Mouse (Mus musculus): ENCODE measurements around the gene Ssc4d. TPM values are rescaled to one million over a fixed set of nuclear protein-coding genes. Genes with fewer than 3 reads are reported as not detected.

The Ssc4d gene
- polyA plus RNA-seq, 1 experiment from 2014 or later, result 1.5 TPM

DNA sequence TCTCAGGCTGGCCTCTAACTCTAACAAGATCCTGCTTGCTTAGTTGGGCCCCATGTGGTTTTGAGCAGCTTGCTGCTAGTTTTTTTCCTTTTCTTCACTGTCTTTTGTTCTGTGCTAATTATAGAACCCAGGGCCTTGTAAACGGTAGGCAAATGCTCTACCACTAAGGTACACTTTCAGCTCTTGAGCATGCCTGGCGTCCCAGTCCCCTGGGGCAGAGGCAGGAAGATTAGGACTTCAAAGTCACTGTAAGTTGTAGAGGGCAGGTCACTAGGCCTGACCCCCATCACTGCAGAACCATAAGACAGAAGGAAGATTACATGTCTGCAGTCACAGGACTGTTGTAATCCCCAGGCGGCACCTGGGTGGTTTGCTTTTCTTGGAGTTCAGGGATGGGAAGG, 28.4 kb upstream of the Ssc4d start:
- Histone ChIP-seq H3K4me3 (ENCODE audit: low read depth, low read length) (no peak overlapping the region), H3K36me3 (ENCODE audit: control insufficient read depth, insufficient read depth, low read length) (peaks cover 6% of the 10 kb centered on the region), H3K27ac (ENCODE audit: low read depth, low read length) (no peak overlapping the region), H3K9ac (ENCODE audit: low read length) (no peak overlapping the region), H3K4me1 (replicated peaks; ENCODE audit: control insufficient read depth, insufficient read depth, low read length) (0 out of 2 replicates have a peak, but pooled peaks cover 3% of the 10 kb centered on the region), H3K9me3 (ENCODE audit: control insufficient read depth, low read length) (no peaks in the 10 kb centered on the region; the same call in 1 of the 2 replicates), H3K27me3 (ENCODE audit: control insufficient read depth, insufficient read depth, low read length) (no peaks in the 10 kb centered on the region), H3K4me2 (ENCODE audit: low read depth, low read length, severe bottlenecking) (no peak overlapping the region)
- no peak for DNase-seq (ENCODE audit: low spot score)
- ATAC-seq (replicated peaks; ENCODE audit: low FRiP score), result no peak
- WGBS, result 24% methylated on average over 3 of the region's 3 CpGs

DNA sequence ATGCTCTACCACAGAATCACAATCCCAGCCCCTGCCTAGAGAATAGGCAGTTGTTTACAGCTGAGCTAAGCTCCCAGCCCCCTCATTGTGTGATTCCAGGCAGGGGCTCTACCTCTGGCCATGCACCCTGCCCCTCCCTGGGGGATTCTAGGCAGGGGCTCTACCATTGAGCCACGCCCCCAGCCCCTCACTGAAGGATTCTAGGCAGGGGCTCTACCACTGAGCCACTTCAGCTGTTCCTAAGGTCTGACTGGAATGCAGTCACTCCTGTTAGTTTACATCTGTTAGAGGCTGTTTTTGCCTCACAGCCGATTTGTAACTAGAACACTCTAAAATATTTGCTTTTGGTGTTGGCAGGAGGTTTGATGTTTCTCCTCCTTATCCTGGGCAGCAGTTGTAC, 28.0 kb upstream of the Ssc4d start:
- Histone ChIP-seq H3K4me3 (ENCODE audit: low read depth, low read length) (no peak overlapping the region), H3K9me3 (ENCODE audit: control insufficient read depth, low read length) (no peaks in the 10 kb centered on the region; the same call in 1 of the 2 replicates), H3K27me3 (ENCODE audit: control insufficient read depth, insufficient read depth, low read length) (no peaks in the 10 kb centered on the region), H3K9ac (ENCODE audit: low read length) (no peak overlapping the region), H3K27ac (ENCODE audit: low read depth, low read length) (no peak overlapping the region), H3K36me3 (ENCODE audit: control insufficient read depth, insufficient read depth, low read length) (peaks cover 6% of the 10 kb centered on the region), H3K4me2 (ENCODE audit: low read depth, low read length, severe bottlenecking) (no peak overlapping the region), H3K4me1 (replicated peaks; ENCODE audit: control insufficient read depth, insufficient read depth, low read length) (0 out of 2 replicates have a peak, but pooled peaks cover 3% of the 10 kb centered on the region)
- 77% methylated on average over 2 of the region's 2 CpGs for WGBS
- DNase-seq (ENCODE audit: low spot score), result no peak
- ATAC-seq (replicated peaks; ENCODE audit: low FRiP score), result no peak

DNA sequence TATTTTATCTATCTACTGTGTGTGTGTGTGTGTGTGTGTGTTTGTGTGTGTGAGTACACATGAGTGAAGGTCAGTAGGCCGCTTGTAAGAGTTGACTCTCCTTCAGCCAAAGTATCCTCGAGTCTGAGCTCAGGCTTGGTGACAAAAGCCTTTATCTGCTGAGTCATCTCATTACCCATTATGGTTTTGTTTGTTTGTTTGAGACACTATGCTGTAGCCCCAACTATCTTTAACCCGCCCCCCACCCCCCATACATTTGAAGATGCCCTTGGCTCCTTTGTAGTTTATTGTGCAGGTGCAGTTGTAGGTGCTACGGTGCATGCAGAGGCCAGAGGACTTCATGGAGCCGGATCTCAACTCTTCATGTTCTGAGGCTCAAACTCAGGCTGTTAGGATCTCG, 26.9 kb upstream of the Ssc4d start:
- 0 out of 2 replicates have a peak, but pooled peaks cover 3% of the 10 kb centered on the region for H3K4me1 ChIP-seq (replicated peaks; ENCODE audit: control insufficient read depth, insufficient read depth, low read length)
- ATAC-seq (replicated peaks; ENCODE audit: low FRiP score), result no peak
- no peak for DNase-seq (ENCODE audit: low spot score)
- WGBS, result 92% methylated on average over 6 of the region's 6 CpGs
- no peaks in the 10 kb centered on the region; the same call in 1 of the 2 replicates for H3K9me3 ChIP-seq (ENCODE audit: control insufficient read depth, low read length)
- H3K27ac ChIP-seq (ENCODE audit: low read depth, low read length), result no peak overlapping the region
- H3K9ac ChIP-seq (ENCODE audit: low read length), result no peak overlapping the region
- peaks cover 6% of the 10 kb centered on the region for H3K36me3 ChIP-seq (ENCODE audit: control insufficient read depth, insufficient read depth, low read length)
- H3K4me3 ChIP-seq (ENCODE audit: low read depth, low read length), result no peak overlapping the region
- no peaks in the 10 kb centered on the region for H3K27me3 ChIP-seq (ENCODE audit: control insufficient read depth, insufficient read depth, low read length)
- no peak overlapping the region for H3K4me2 ChIP-seq (ENCODE audit: low read depth, low read length, severe bottlenecking)

DNA sequence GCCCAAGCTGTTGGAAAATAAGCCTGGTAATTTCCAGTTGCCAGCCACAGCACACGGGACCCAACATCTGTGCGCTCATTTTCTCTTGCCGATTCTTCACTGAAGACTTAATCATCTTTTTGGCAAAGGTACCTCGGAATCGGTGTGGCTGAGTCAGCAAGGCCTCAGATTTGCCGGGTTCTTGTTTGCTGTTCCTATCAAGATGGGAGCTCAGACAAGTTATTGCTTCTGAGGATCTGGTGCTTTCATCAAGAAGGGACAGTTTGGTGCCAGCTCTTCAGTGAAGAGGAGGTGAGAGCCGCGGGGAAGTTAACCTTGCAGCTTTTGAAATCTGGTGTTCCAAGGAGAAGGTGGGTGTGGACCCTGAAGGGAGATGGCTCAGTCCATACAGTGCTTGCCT, 21.8 kb upstream of the Ssc4d start:
- no peak overlapping the region for H3K27ac ChIP-seq (ENCODE audit: low read depth, low read length)
- 91% methylated on average over 8 of the region's 8 CpGs for WGBS
- no peak overlapping the region for H3K4me3 ChIP-seq (ENCODE audit: low read depth, low read length)
- no peaks in the 10 kb centered on the region for H3K27me3 ChIP-seq (ENCODE audit: control insufficient read depth, insufficient read depth, low read length)
- no peak overlapping the region for H3K4me2 ChIP-seq (ENCODE audit: low read depth, low read length, severe bottlenecking)
- peaks cover 5% of the 10 kb centered on the region; the same call in 1 of the 2 replicates for H3K4me1 ChIP-seq (replicated peaks; ENCODE audit: control insufficient read depth, insufficient read depth, low read length)
- peaks cover 3% of the 10 kb centered on the region for H3K36me3 ChIP-seq (ENCODE audit: control insufficient read depth, insufficient read depth, low read length)
- no peaks in the 10 kb centered on the region for H3K9me3 ChIP-seq (ENCODE audit: control insufficient read depth, low read length)
- H3K9ac ChIP-seq (ENCODE audit: low read length), result no peak overlapping the region
- no peak for ATAC-seq (replicated peaks; ENCODE audit: low FRiP score)
- DNase-seq (ENCODE audit: low spot score), result no peak

DNA sequence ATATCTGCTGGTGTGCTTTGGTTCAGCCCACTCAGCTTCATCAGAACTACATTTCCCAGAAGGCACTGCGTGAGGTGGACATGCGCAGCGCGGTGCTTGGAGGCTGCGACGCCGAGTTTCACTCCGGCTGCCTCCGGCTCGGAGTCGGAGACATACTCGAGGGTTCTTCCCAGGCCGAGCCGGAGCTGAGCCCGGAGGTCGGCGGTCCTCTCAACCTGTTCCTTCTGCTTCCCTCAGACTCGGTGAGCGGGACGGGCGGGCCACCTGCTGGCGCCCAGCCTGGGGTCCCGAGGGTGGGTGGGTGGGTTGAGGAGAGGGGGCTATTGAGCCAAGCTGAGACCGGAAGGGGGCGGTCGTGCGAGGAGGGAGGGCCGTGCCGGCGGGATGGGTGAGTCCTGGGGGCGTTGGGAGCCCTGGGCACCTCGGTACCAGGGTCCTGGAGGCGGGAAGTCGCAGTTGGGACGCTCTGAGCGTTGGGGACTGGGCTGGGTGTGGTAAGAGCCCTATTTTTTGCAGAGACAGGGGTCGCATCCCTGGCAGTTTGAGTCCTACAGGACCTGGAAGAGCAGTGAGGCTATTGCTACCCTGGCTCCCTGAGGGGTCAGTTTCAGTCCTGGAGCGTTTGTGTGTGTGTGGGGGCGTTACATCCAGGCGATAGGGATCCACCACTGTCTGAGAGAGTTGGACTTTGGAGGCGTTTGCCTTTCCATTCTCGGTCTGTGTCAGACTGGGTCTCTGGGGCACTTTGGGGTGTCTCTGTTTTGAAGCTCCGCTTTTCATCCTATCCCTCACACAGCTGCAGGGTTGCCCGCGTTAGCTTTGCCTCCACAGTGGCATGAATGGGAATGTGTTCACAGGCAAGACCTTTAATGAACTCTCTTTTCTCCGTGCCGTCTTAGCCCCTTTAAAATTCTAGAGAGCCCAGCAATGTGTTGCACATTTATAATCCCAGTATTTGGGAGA, 20.7 kb upstream of the Ssc4d start, which contains the start of gene Dtx2:
Gene Dtx2, plus strand, starts transcription at position 76 of the 963 bp plus-strand sequence.
- peak within 1 kb of the TSS; percentile 83 for H3K4me2 ChIP-seq (ENCODE audit: low read depth, low read length, severe bottlenecking)
- no peaks in the 10 kb centered on the region for H3K9me3 ChIP-seq (ENCODE audit: control insufficient read depth, low read length)
- 2% methylated on average over 46 of the region's 47 CpGs for WGBS
- H3K4me1 ChIP-seq (replicated peaks; ENCODE audit: control insufficient read depth, insufficient read depth, low read length), result peaks cover 5% of the 10 kb centered on the region; the same call in 1 of the 2 replicates
- peak; percentile 96 for ATAC-seq (replicated peaks; ENCODE audit: low FRiP score)
- peak within 1 kb of the TSS; percentile 73 for H3K4me3 ChIP-seq (ENCODE audit: low read depth, low read length)
- H3K27me3 ChIP-seq (ENCODE audit: control insufficient read depth, insufficient read depth, low read length), result no peaks in the 10 kb centered on the region
- H3K36me3 ChIP-seq (ENCODE audit: control insufficient read depth, insufficient read depth, low read length), result peaks cover 3% of the 10 kb centered on the region
- DNase-seq (ENCODE audit: low spot score), result peak; percentile 91
- H3K9ac ChIP-seq (ENCODE audit: low read length), result peak within 1 kb of the TSS; percentile 77
- H3K27ac ChIP-seq (ENCODE audit: low read depth, low read length), result peak within 1 kb of the TSS; percentile 57; the same call in 1 of the 2 replicates

DNA sequence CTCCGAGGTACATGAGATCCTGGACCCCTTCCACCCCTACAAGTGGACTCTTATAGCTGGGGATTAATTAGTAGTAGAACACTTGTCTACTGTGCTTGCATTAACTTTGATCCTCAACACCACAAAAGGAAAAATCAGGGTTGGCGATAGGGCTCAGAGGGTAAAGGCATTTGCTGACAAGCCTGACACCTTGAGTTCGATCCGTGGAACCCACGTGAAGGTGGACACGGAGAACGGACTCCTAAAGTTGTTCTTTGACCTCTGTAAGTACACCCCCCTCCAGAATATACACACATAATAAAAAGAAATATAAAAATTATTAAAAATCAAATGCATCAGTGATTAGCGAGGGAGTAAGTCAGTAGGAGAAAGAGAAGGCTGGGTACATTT, 20.0 kb upstream of the Ssc4d start:
- no peaks in the 10 kb centered on the region for H3K9me3 ChIP-seq (ENCODE audit: control insufficient read depth, low read length)
- peak overlapping the region; percentile 73 for H3K4me3 ChIP-seq (ENCODE audit: low read depth, low read length)
- H3K27me3 ChIP-seq (ENCODE audit: control insufficient read depth, insufficient read depth, low read length), result no peaks in the 10 kb centered on the region
- no peak overlapping the region for H3K4me2 ChIP-seq (ENCODE audit: low read depth, low read length, severe bottlenecking)
- H3K4me1 ChIP-seq (replicated peaks; ENCODE audit: control insufficient read depth, insufficient read depth, low read length), result peaks cover 5% of the 10 kb centered on the region; the same call in 1 of the 2 replicates
- no peak overlapping the region for H3K9ac ChIP-seq (ENCODE audit: low read length)
- H3K27ac ChIP-seq (ENCODE audit: low read depth, low read length), result no peak overlapping the region
- ATAC-seq (replicated peaks; ENCODE audit: low FRiP score), result peak; percentile 55
- 65% methylated on average over 8 of the region's 8 CpGs for WGBS
- no peak for DNase-seq (ENCODE audit: low spot score)
- peaks cover 3% of the 10 kb centered on the region for H3K36me3 ChIP-seq (ENCODE audit: control insufficient read depth, insufficient read depth, low read length)

DNA sequence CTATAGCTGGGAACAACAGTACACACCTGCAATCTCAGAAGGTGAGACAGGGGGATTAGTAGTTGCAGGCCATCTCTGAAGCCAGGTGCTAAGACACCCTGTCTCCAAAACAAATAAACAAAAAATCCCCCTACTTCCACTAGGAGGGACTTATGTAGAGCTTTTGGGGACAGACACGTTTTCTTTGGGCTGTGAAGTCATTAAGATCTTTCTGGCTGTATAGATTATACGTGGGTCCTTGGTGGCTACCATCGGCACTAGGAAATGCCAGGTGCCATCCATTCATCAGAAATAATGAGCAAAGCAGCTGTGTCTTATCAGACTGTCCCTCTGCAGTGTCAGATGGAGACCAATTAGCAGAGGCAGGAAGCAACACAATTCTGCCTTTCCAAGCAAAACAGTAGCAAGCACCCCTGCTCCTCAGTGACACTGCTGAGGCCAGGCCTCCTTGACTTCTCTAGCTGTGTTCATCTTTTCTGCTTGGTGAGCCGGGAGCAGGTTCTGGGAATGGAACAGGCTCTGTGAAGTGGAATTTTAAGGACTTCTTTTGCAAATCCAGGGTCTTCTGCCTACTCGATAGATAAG, 19.1 kb upstream of the Ssc4d start:
- H3K9me3 ChIP-seq (ENCODE audit: control insufficient read depth, low read length), result no peaks in the 10 kb centered on the region
- H3K27me3 ChIP-seq (ENCODE audit: control insufficient read depth, insufficient read depth, low read length), result no peaks in the 10 kb centered on the region
- H3K4me3 ChIP-seq (ENCODE audit: low read depth, low read length), result no peak overlapping the region
- peaks cover 5% of the 10 kb centered on the region; the same call in 1 of the 2 replicates for H3K4me1 ChIP-seq (replicated peaks; ENCODE audit: control insufficient read depth, insufficient read depth, low read length)
- H3K36me3 ChIP-seq (ENCODE audit: control insufficient read depth, insufficient read depth, low read length), result no peaks in the 10 kb centered on the region
- DNase-seq (ENCODE audit: low spot score), result no peak
- H3K27ac ChIP-seq (ENCODE audit: low read depth, low read length), result no peak overlapping the region
- 76% methylated on average over 5 of the region's 5 CpGs for WGBS
- H3K4me2 ChIP-seq (ENCODE audit: low read depth, low read length, severe bottlenecking), result no peak overlapping the region
- ATAC-seq (replicated peaks; ENCODE audit: low FRiP score), result no peak
- no peak overlapping the region for H3K9ac ChIP-seq (ENCODE audit: low read length)

DNA sequence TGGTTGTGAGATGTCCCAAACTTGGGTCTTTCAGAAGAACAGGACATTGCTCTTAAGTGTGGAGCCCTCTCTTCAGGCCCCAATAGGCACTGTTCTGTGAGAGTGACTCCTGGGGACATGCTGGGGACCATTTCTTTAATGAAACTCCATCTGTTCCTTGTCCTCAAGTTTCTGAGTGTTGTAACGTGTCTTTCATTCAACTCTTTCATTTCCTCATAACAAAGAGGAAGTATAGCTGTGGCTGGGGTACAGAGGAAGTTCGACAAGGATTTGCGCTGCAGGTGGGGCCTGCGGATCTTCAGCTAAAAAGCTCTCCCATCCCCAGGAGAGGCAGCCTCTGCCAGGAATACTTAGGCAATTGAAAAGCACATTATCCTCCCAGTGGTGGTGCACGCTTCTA, 16.3 kb upstream of the Ssc4d start:
- Histone ChIP-seq H3K27ac (ENCODE audit: low read depth, low read length) (no peak overlapping the region), H3K4me3 (ENCODE audit: low read depth, low read length) (no peak overlapping the region), H3K4me1 (replicated peaks; ENCODE audit: control insufficient read depth, insufficient read depth, low read length) (peaks cover 5% of the 10 kb centered on the region; the same call in 1 of the 2 replicates), H3K27me3 (ENCODE audit: control insufficient read depth, insufficient read depth, low read length) (no peaks in the 10 kb centered on the region), H3K9me3 (ENCODE audit: control insufficient read depth, low read length) (no peaks in the 10 kb centered on the region), H3K36me3 (ENCODE audit: control insufficient read depth, insufficient read depth, low read length) (no peaks in the 10 kb centered on the region), H3K4me2 (ENCODE audit: low read depth, low read length, severe bottlenecking) (no peak overlapping the region), H3K9ac (ENCODE audit: low read length) (no peak overlapping the region)
- 75% methylated on average over 5 of the region's 5 CpGs for WGBS
- ATAC-seq (replicated peaks; ENCODE audit: low FRiP score), result no peak
- no peak for DNase-seq (ENCODE audit: low spot score)

All from forebrain, embryonic 11.5 days (tissue).